Comparison of ENCODE assay signal across 15 mouse cellular contexts in the genomic region with DNA sequence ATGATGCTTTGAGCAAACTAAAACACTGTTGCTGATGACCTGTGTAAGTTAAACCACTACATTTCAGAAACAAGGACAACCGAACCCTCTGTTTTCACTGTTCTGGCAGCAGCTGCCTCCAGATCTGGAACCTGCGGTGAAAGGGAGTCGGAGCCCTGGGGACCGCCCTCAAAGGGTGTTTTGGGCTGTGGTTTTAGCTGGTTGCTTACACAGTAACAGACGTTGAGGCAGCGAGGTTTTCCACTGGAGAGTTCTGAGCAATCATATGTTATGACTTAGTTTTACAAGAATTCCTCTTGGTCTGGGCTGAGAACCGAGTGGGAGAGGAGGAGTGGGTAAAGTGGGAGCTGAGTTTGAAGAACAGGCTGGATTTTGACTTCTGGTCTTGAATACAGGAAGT. TPM values are rescaled to one million over a fixed set of nuclear protein-coding genes. Genes with fewer than 3 reads are reported as not detected.
DNase-seq lines count a peak whose midpoint lies in the region; ATAC-seq lines count a peak whose summit lies in the region.
"Had no signal": no experiment of that assay in that cellular context is flagged by ENCODE, and none has a peak within 500 bp of the region (broad histone marks: within the 10 kb centered on the region; RNA-seq: fewer than 3 reads in every experiment).

No protein-coding gene starts in this region.

- no peak overlapping the region for H3K4me2 ChIP-seq in forebrain, embryonic 13.5 days
- H3K4me2 ChIP-seq: heart, embryonic 11.5 days; hindbrain, embryonic 15.5 days had no signal

- H3K4me3 ChIP-seq in forebrain, embryonic 13.5 days, result no peak overlapping the region
- H3K4me3 ChIP-seq: hindbrain, embryonic 15.5 days had no signal

- H3K27me3 ChIP-seq in forebrain, embryonic 13.5 days, result no peaks in the 10 kb centered on the region
- H3K27me3 ChIP-seq: hindbrain, embryonic 15.5 days had no signal

- H3K9me3 ChIP-seq in forebrain, embryonic 13.5 days (replicated peaks), result no peaks in the 10 kb centered on the region
- H3K9me3 ChIP-seq: hindbrain, embryonic 15.5 days had no signal

- no peak overlapping the region for H3K27ac ChIP-seq in forebrain, embryonic 13.5 days
- H3K27ac ChIP-seq: hindbrain, embryonic 15.5 days had no signal

- H3K9ac ChIP-seq in forebrain, embryonic 13.5 days, result no peak overlapping the region
- H3K9ac ChIP-seq: forebrain, postnatal 0 days; hindbrain, embryonic 15.5 days had no signal

- DNase-seq in ovary, postnatal 36 days (ENCODE audit: low spot score), result peak; percentile 21
- no peak for DNase-seq in ovary, postnatal 14 days (ENCODE audit: low spot score)
- DNase-seq in natural killer cell, adult 2 months (ENCODE audit: low spot score in 2 of 2), result peak; percentile 19 to 49
- DNase-seq in thymus, postnatal 36 days, result peak; percentile 72 to 82
- no peak for DNase-seq in gastrocnemius, postnatal 14 days
- no peak for DNase-seq in cerebellum, postnatal 36 days
- DNase-seq: cerebellum, adult 18-20 months; forebrain, postnatal 0 days; layer of hippocampus, adult 9-11 months; lung, postnatal 10 days had no signal

- H3K4me1 ChIP-seq in forebrain, embryonic 13.5 days, result no peaks in the 10 kb centered on the region
- H3K4me1 ChIP-seq: hindbrain, embryonic 15.5 days had no signal

- ATAC-seq in hematopoietic stem cell, adult 5-6 weeks (replicated peaks in 1 of 2; ENCODE audit: insufficient read depth in 1 of 2, low FRiP score in 2 of 2, low TSS enrichment in 1 of 2, low read depth in 1 of 2, poor library complexity in 2 of 2, severe bottlenecking in 2 of 2), result peak; percentile 53 to 76; a peak in 3 of 4 replicates
- no peak for ATAC-seq in forebrain, embryonic 13.5 days
- ATAC-seq: forebrain, postnatal 0 days; midbrain, embryonic 16.5 days had no signal

- no peaks in the 10 kb centered on the region for H3K36me3 ChIP-seq in forebrain, embryonic 13.5 days (ENCODE audit: poor library complexity, severe bottlenecking)
- H3K36me3 ChIP-seq: hindbrain, embryonic 15.5 days had no signal

- WGBS in forebrain, embryonic 13.5 days, result 86% methylated on average over 7 of the region's 7 CpGs

- intact Hi-C loops in gastrocnemius, postnatal 14 days (cut with DNase I; ENCODE audit: low total_unique reads), result no loop called here

RNA-seq across cellular contexts. Expression of gene Aff3, which starts 7.1 kb away (rescaled TPM):
- total RNA-seq in hematopoietic stem cell, adult 5-6 weeks (2017), result 132 and 165 TPM in 2 replicates
- 1 to 10 TPM; 3.4 to 3.7 TPM for total RNA-seq in gastrocnemius, postnatal 14 days (2021)
- polyA plus RNA-seq in forebrain, embryonic 13.5 days (2015; fragmentation: Nextera tagmentation; extraction: Ambion mirVana), result 9.3 and 10.6 TPM in 2 replicates

Comparison
In these comparisons a context has a peak if more than half of its experiments do, and no peak if none do; other contexts are left out.
1. DNase-seq: peak in ovary, postnatal 36 days (single experiment), natural killer cell, adult 2 months (2 of 2) and thymus, postnatal 36 days (2 of 2); none in ovary, postnatal 14 days (single experiment), gastrocnemius, postnatal 14 days (single experiment) and cerebellum, postnatal 36 days (0 of 2).
2. RNA of gene Aff3, which starts 7.1 kb away (total RNA-seq): 132 to 165 TPM in hematopoietic stem cell, adult 5-6 weeks; 3.4 to 3.7 TPM in gastrocnemius, postnatal 14 days; every median in the first group is over 10 times any median in the second.